7 mouse cellular contexts compared by ENCODE assay signal in genomic region chr3:119893165-119893910, GRCm38 (mm10).
A peak's percentile ranks its signal among the peaks of the same experiment; 100 is the strongest.
DNase-seq lines count a peak whose midpoint lies in the region; ATAC-seq and TF ChIP-seq lines count a peak whose summit lies in the region.

No protein-coding gene starts in this region.

- TF ChIP-seq CTCF in left cerebral cortex, adult 2 months (IDR thresholded peaks at IDR 0.05): no peak

- intact Hi-C loops in left cerebral cortex, adult 2 months (cut with DNase I): no loop called here

- H3K27ac ChIP-seq in left cerebral cortex, adult 2 months: no peak overlapping the region
- peak overlapping the region; percentile 57 for H3K27ac ChIP-seq in embryonic facial prominence, embryonic 13.5 days
- peak overlapping the region; percentile 42; the same call in 1 of the 2 replicates for H3K27ac ChIP-seq in hindbrain, embryonic 16.5 days (ENCODE audit: low read depth, low read length)
- H3K27ac ChIP-seq in midbrain, embryonic 15.5 days: peak overlapping the region; percentile 61

- peak overlapping the region; percentile 38 for H3K4me3 ChIP-seq in left cerebral cortex, adult 2 months
- H3K4me3 ChIP-seq in embryonic facial prominence, embryonic 13.5 days: peak overlapping the region; percentile 34
- peak overlapping the region; percentile 25 for H3K4me3 ChIP-seq in hindbrain, embryonic 16.5 days (ENCODE audit: low read length)
- peak overlapping the region; percentile 21 for H3K4me3 ChIP-seq in midbrain, embryonic 15.5 days

- no peaks in the 10 kb centered on the region for H3K27me3 ChIP-seq in embryonic facial prominence, embryonic 13.5 days
- no peaks in the 10 kb centered on the region for H3K27me3 ChIP-seq in hindbrain, embryonic 16.5 days (replicated peaks; ENCODE audit: control insufficient read depth, insufficient read depth, low read length)
- H3K27me3 ChIP-seq in midbrain, embryonic 15.5 days (replicated peaks): no peaks in the 10 kb centered on the region

- no peaks in the 10 kb centered on the region for H3K9me3 ChIP-seq in embryonic facial prominence, embryonic 13.5 days
- no peaks in the 10 kb centered on the region for H3K9me3 ChIP-seq in hindbrain, embryonic 16.5 days (ENCODE audit: control insufficient read depth, low read length)
- no peaks in the 10 kb centered on the region for H3K9me3 ChIP-seq in midbrain, embryonic 15.5 days

- H3K9ac ChIP-seq in embryonic facial prominence, embryonic 13.5 days: peak overlapping the region; percentile 58; the same call in 1 of the 2 replicates
- peak overlapping the region; percentile 46; the same call in 1 of the 2 replicates for H3K9ac ChIP-seq in hindbrain, embryonic 16.5 days (ENCODE audit: low read depth, low read length)
- H3K9ac ChIP-seq in midbrain, embryonic 15.5 days: peak overlapping the region; percentile 14; the same call in 1 of the 2 replicates

- DNase-seq in left cerebral cortex, adult 2 months (ENCODE audit: extremely low spot score in 1 of 2, low spot score in 2 of 2): peak; percentile 9 to 12
- no peak for DNase-seq in left cerebral cortex, adult 8-10 months (ENCODE audit: low spot score in 2 of 2)
- DNase-seq in gastrocnemius, postnatal 10 days: no peak

- no peak for ATAC-seq in embryonic facial prominence, embryonic 13.5 days (ENCODE audit: insufficient number of reproducible peaks, insufficient read depth, low FRiP score, low TSS enrichment, low read depth)
- ATAC-seq in hindbrain, embryonic 16.5 days: peak; percentile 68
- ATAC-seq in midbrain, embryonic 15.5 days (replicated peaks): peak; percentile 73
- no peak for ATAC-seq in erythroblast, adult 5-6 weeks (replicated peaks; ENCODE audit: low FRiP score, poor library complexity, severe bottlenecking)

- peak overlapping the region; percentile 63 for H3K4me2 ChIP-seq in embryonic facial prominence, embryonic 13.5 days
- peak overlapping the region; percentile 60 for H3K4me2 ChIP-seq in hindbrain, embryonic 16.5 days (ENCODE audit: low read length)
- peak overlapping the region; percentile 46 for H3K4me2 ChIP-seq in midbrain, embryonic 15.5 days

- H3K4me1 ChIP-seq in embryonic facial prominence, embryonic 13.5 days: peaks cover 20% of the 10 kb centered on the region
- H3K4me1 ChIP-seq in hindbrain, embryonic 16.5 days (ENCODE audit: control insufficient read depth, insufficient read depth, low read depth, low read length): peaks cover 8% of the 10 kb centered on the region
- peaks cover 20% of the 10 kb centered on the region for H3K4me1 ChIP-seq in midbrain, embryonic 15.5 days

- WGBS in embryonic facial prominence, embryonic 13.5 days: 6% methylated on average over 20 of the region's 20 CpGs
- WGBS in hindbrain, embryonic 16.5 days: 7% methylated on average over 20 of the region's 20 CpGs
- WGBS in midbrain, embryonic 15.5 days: 6% methylated on average over 20 of the region's 20 CpGs

- no peaks in the 10 kb centered on the region for H3K36me3 ChIP-seq in embryonic facial prominence, embryonic 13.5 days
- no peaks in the 10 kb centered on the region for H3K36me3 ChIP-seq in hindbrain, embryonic 16.5 days (ENCODE audit: control insufficient read depth, insufficient read depth, low read length)
- H3K36me3 ChIP-seq in midbrain, embryonic 15.5 days (replicated peaks): no peaks in the 10 kb centered on the region

Comparison
In these comparisons a context has a peak if more than half of its experiments do, and no peak if none do; other contexts are left out.
1. DNase-seq: peak in left cerebral cortex, adult 2 months (2 of 2); none in left cerebral cortex, adult 8-10 months (0 of 2) and gastrocnemius, postnatal 10 days (single experiment).
2. ATAC-seq: peak in hindbrain, embryonic 16.5 days (single experiment) and midbrain, embryonic 15.5 days (single experiment); none in embryonic facial prominence, embryonic 13.5 days (single experiment) and erythroblast, adult 5-6 weeks (single experiment).
3. Peak in every context shown above with its lines, with median percentiles within 50 percentile points of each other: H3K4me3 ChIP-seq, H3K4me2 ChIP-seq and H3K9ac ChIP-seq.